Mouse (Mus musculus) T-cell, adult 2 months (primary cell): ENCODE measurements at regions not wholly inside any gene's neighbourhood (a gene's known extent, or its start where the extent isn't known, plus 50 kb on each side); places are given as distances from the start of the nearest gene placed in this dataset.
"Not testable (repeated sequence)": the region's sequence is repeated elsewhere in the genome, so short reads cannot be mapped to it uniquely, and the experiment has no call there.

Source experiments
- DNase-seq: peaks from one replicate; pipeline ENCODE4 v3.0.0; 2022; ENCODE audit warnings: low spot score

GRCm38 (mm10) chr9:84461441-84461840 is 536.5 kb downstream of the Bckdhb start:
- DNase-seq: no peak

- DNase-seq: peak; percentile 14
Observed at GRCm38 (mm10) chr9:84466741-84467140, 541.8 kb downstream of the Bckdhb start.

GRCm38 (mm10) chr9:84472696-84473095 is 547.8 kb downstream of the Bckdhb start:
- DNase-seq: no peak

GRCm38 (mm10) chr9:84475906-84476305 is 551.0 kb downstream of the Bckdhb start:
- DNase-seq: no peak

GRCm38 (mm10) chr9:84499507-84499906 is 574.6 kb downstream of the Bckdhb start:
- DNase-seq: no peak

- not testable (repeated sequence) for DNase-seq
Observed at GRCm38 (mm10) chr9:84502981-84503380, 578.0 kb downstream of the Bckdhb start.

GRCm38 (mm10) chr9:84517064-84517463 is 592.1 kb downstream of the Bckdhb start:
- DNase-seq: no peak

- no peak for DNase-seq
Observed at GRCm38 (mm10) chr9:84545431-84545830, 620.5 kb downstream of the Bckdhb start.

GRCm38 (mm10) chr9:84548012-84548660 is 623.2 kb downstream of the Bckdhb start:
- no peak for DNase-seq

GRCm38 (mm10) chr9:84555237-84555636 is 630.3 kb downstream of the Bckdhb start:
- DNase-seq: no peak

- no peak for DNase-seq
Observed at GRCm38 (mm10) chr9:84556261-84556844, 631.4 kb downstream of the Bckdhb start.

- no peak for DNase-seq
Observed at GRCm38 (mm10) chr9:84558346-84558745, 633.4 kb downstream of the Bckdhb start.

GRCm38 (mm10) chr9:84569533-84569932 is 644.6 kb downstream of the Bckdhb start:
- no peak for DNase-seq

GRCm38 (mm10) chr9:84577781-84578180 is 652.8 kb downstream of the Bckdhb start:
- DNase-seq: no peak

- no peak for DNase-seq
Observed at GRCm38 (mm10) chr9:84587791-84588190, 662.8 kb downstream of the Bckdhb start.

- no peak for DNase-seq
Observed at GRCm38 (mm10) chr9:84594724-84595123, 669.8 kb downstream of the Bckdhb start.
